Mouse (Mus musculus) heart, adult 11 months (tissue): ENCODE results near the gene Hunk.
A peak's percentile ranks its signal among the peaks of the same experiment; 100 is the strongest.

Experiments used
- DNase-seq: peaks from one replicate; pipeline ENCODE4 v3.0.0; 2022

Gene Hunk

DNA sequence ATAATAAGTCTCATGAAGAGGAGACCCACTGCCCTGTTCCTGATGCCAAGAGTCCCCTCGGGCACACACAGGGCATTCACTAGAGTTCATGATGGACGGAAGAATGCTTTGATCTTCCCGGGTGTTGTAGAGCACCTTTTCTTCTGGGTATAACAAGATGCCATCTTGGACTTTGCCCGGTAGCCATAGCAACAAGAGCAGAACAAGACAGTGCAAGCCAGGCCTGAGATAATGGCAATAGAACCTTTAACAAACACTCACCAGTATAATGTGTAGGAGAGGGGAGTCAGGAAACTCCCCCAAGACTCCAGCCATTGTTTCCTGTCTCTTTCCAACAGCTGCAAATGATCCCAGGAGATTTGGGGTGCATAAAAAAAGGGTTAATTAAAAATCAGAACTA is 8.9 kb downstream of the Hunk start:
- peak; percentile 68 for DNase-seq

DNA sequence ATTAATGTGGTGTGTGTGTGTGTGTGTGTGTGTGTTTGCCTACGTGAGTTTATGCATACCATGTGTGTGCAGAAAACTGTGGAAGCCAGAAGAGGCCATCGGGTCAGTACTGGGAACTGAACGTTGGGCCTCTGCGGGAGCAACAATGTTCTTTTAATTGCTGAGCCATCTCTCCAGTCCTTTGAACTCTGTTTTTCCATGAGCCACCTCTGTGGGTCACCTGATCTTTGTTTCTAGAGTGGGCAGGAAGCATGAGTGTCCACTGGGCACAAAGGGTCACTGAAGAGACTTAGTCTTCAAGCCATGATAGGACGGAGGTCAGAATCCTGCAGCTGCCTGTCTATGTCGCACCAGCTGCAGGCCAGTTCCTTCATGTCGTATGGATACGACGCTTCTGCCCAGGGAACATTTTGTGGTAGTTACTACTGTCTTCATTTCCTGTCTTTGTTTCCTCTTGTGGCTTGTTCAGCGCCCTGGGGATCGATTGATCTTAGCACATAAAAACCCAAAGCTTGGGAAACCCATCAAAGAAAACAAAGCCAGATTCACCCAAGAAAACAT is 10.3 kb downstream of the Hunk start:
- DNase-seq: peak; percentile 81

DNA sequence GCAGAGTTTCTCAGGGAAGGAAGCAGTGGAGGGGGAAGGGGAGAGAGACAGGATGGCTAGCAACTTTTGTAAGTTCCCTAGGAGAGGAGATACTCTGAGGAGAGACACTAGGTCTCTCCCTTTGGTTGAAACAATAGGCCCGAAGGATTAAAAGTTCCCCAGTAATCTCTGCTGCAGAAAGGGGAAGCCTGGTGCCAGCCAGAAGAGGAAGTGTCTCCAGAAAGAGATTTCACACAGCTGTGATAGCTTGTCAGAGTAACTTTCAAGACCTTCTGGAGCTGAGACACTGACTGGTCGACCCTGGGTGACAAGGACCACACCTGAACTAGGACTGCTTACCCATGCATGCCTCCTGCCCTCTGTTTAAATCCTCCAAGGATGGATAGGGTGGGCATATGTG is 11.1 kb downstream of the Hunk start:
- peak; percentile 75 for DNase-seq

DNA sequence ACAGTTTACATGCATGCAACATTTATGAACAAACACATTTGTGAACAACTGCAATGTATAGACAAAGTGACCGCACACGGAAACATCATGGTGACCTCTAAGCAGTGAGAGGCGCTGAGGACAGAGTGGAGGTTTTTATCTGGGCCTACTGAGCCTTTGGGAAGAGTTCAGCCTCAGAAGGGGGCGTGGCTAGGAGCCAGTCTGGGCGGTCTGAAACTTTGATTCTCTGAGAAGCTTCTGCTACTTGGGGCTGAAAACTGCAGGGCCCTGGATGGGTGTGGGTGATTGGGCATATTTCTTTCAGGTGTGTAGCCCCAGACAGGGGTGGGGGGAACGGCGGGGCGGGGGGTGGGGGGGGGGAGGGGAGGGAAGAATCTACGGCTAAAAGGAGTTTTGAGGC is 14.5 kb downstream of the Hunk start:
- peak; percentile 80 for DNase-seq

DNA sequence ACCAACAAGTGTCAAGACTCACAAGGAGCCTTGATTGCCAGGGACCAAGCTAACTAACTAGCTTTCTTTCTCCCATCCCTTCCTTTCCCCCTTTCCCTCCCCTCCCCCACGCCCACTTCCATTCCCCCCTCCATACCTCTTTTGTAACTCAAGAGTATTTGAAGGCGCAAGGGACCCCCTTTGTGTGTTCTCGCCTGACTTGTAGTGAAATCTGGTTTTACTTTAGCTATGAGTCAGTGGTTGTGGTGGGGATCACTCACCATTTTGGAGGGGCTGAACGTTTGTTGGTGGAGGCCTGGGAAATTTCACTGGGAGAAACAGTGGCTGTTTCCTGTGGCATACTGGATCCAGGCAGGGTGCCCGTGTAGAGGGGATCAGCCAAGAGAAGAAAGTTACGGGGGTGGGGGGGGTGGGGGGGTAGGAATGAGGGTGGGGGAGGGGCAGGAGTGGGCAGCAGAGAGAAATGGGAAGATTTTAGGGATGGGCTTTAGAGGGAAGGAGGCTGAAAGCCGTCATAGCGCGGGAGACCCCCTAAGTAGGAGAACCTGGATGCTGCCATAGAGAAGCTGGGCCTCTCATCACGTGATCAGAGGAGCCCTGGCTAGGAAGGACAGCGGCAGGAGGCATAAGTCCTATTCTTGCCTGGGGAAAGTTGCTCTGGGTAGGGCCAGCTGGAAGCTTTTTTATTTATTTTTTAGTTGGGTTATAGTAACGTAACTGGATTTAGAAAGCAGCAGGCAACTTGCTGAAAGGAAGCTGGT is 15.3 kb downstream of the Hunk start:
- DNase-seq: peak; percentile 89

DNA sequence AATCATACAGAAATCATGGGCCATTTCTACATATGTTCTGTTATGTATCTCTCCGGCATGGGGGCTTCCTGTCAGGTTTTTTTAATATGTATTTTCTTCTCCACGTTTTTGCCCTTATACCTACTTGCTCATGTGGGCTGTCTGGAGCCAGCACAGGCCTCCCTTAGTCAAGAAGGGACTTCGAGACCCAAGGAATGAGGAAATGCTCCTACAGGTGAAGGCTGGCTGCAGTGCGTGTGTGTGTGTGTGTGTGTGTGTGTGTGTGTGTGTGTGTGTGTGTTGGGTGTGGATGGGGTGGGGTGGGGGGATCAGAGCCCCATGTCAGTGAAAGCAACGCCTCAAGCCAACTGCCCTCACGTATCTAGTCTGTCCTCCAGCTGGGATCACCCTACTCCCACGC is 16.5 kb downstream of the Hunk start:
- peak; percentile 44 for DNase-seq

DNA sequence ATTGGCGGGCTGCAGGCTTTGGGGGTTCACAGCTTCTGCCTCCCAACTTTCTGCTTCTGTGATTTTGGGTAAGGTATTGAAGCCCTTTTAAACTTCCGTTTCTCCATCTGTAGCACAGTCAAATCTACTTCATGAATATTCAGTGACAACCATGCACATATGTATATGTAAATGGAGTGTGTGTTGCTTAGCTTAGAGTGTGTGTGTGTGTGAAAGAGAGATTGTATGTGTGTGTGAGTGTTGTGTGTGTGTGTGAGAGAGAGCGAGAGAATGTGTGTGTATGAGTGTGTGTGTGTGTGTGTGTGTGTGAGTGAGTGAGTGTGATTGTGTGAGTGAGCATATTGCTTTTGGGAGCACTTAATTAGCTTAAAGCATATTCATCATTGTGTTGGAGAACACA is 19.4 kb downstream of the Hunk start:
- no peak for DNase-seq

DNA sequence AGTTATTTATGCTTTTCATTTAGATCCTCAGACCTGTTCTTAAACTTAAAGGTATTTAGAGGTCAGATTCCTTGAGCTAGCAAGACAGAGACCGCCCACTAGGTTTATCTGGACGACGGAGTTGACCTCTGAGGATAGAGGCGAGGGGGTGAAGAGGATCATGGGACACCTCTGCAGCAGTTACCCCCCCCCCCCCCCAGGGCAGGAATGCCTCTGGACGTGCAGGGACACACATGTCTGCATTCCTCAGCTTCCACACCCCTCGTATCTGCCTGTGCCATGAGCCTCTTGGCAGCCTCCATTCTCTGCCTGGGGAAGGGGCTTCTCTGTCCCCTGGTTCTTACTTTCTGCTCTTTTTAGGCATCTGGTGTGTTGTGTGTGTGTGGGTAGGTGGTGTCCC is 19.8 kb downstream of the Hunk start:
- DNase-seq: no peak

DNA sequence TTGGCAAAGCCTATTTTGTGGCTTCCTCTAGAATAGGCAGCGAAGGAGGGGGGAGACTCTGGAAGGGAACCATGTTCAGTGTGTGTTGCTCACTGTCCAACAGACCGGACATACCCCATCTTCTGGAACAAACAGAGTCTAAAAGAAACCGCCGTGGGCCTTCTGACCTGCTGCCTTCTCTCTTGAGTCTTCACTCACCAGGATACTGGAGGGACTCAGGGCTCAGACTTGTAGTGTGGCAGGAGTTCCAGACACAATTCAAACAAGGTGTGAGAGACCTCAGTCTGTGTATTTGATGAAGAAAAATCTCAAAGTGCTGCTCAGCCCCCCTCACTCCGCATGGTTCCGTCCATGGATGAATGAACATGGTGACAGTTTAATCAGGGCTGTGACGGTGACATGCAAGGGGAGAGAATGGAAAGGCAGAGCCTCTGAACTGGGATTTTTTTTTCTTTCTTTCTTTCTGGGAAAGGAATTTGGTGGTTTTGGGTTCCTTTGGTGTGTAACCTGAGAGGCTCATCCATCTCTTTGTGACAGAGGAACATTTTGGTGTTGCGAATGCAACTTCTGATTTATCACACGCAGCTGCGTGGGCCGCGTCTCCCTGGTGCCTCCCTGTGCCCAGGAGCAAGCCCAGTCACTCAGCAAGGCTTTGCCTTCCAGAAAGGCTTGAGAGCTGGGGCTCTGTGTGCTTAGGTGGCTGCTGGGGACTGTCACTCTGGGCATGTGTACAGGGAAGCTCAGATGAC is 21.9 kb downstream of the Hunk start:
- no peak for DNase-seq

DNA sequence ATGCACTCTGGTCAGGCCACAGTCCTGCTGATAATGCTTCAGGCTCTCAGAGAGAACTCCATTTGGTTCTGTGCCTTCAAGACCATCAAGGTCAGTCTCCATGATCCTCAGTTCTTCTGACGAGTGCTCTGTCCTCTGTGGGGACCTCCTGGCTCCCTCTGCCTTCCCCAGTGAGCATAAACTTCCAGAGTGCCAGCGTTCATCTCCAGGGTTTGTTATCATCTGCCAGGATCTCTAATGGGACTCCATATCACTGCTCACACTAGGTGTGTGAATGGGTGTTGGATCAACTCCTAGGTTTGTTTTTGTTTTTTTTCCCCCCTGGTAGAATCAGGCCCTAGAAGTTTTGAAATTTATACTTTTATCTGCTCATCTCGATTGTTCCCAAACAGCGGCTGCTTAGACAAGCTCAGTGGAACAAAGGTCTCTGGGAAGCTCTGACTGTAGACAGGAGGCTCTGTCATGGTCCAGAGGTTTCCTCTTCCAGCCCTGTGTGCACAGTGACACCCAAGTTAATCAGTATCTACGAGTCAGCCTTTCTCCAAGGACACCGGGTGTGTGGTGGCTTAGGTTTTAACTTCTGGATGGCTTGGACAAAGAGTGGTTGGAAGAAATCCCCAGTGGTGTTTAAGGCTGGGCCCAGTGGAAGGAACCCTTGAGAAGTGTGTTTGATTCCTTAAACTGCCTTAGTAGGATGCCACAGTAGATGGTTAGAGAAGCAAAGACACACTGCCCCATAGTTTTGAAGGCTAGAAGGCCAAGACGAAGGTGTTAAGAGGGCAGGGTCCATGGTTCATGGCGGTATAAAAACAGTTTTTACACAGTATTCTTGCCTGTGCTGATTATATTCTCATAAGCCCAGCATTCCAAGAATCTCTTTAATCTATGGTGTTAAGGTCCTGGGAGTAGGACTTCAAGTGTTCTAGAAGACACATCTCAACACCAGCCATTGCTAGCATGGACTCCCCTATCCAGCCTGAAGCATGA is 26.6 kb downstream of the Hunk start:
- DNase-seq: no peak

DNA sequence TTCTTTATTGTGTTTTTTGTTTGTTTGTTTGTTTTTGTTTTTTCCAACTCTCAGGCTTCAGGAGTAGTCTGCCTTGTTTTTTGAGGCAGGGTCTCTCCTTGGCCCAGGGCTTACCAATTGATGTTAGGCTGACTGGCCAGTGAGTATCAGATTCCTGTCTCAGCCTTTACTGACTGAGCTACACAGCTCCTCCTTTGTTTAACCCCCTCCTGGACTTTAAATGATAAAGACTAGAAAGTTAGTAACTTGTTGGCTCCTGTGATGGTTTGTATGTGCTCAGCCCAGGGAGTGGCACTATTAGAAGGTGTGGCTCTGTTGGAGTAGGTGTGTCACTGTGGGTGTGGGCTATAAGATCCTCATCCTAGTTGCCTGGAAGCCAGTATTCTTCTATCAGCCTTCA is 30.8 kb downstream of the Hunk start:
- no peak for DNase-seq

DNA sequence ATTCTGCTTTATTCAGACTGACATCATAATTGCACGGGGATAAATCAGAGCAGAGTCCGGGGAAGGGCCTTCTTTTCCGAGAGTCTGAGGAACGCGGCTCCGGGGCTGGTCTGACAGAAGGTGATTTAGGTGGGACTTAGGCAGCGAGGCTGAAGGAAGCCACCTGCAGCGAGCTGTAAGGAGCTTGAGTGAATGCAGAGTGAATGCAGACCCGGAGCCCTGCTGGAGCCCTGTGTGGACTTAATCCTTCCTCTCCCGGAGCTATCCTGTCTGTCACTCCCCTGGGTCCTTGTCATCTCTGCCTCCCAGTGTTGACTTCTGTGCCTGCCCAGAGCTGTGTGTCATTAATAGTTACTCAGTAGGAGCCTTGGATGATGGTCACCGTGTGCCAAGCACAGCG is 32.8 kb downstream of the Hunk start:
- DNase-seq: no peak

DNA sequence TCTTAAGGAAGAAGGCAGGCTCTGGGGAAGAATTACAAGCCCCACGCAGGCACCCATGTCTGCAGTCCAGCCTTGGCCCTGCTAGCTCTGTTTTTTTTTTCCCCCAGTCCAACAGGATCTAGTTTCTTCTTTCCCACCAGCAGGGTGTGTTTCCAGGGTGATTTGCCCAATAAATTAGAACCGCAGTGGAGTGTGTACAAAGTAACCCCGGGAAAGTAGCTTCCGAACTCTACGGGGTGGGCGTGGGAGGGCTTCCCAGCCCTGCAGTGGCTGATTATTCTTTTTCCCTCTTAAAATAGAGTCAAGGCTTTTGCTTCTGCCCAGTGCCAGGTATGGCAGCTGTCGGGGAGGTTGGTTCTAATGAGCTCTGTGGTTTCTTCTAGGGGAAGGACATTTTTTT is 35.3 kb downstream of the Hunk start:
- no peak for DNase-seq

DNA sequence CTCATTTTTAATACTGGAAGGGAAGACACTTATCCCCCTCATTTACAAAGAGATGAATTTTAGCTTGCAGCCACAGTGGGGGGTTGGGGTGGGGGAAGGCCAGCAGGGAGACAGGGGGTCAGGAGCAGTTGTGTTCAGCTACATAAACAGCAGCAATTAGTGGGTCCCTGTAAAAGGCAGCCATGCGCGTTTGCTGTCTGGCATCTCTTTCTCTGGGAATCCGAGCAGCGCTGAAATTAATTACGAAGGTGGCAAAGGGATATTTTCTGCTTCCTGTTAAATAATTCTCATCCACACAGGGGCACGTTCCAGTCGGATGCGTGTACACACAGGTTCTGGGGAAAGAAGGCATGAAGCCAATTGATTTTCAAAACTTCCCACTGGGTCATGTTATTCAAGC is 35.7 kb downstream of the Hunk start:
- DNase-seq: no peak

DNA sequence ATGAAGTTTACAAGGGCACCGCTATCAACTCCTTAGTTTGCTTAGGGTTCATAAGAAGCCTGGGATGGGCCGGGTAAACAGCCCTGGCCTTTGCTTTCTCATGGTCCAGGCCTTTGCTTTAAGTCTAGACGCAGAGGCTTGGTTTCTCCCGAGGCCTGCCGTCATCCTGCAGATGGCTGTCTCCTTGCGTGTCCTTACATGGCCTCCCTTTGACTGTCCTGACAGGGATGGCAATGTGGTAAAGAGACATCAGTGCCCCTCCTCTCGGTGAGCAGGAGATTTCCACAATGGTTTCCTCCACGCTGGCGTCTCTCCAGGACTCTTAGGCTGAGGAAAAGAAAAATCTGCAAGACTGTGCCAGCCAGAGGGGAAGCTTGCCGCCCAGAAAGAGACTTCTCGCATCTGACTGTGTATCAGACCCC is 36.3 kb downstream of the Hunk start:
- no peak for DNase-seq

DNA sequence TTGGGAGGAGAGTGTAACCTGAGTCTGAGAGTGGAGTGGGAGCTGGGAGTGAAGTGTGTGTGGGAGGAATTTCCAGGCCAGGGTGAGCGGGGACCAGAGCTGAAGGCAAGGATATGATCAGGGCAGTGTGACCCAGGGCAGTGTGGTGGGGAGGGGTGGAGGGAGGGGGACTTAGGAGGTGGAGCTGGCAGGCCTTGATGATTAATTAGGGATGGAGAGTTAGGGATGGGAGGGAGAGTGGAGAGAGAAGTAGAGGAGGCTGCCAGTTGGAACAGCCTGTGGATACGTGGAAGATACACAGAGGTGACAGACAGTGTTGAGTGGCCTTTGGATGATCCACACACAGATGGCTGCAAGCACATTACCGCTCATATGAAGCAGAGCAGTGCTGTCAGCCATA is 38.1 kb downstream of the Hunk start:
- no peak for DNase-seq

DNA sequence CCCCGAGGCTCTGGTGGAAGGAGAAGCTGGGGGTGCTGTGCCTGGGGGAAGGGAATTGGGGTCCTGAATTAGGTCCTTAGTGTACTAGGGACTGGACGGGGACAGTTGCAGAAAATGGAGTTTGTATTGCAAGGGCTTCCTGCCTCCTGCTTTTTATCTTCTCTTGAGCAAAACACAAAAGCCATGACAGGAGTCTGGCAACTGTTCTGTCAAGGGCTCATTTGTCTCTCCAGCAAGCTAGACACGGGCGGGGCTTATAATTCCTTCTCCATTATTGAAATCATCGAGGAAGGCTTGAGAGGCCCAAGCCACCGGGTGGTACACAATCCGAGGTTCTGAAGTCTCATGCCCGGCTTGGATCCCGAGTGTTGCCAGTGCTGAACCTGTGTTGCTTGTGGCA is 38.6 kb downstream of the Hunk start:
- DNase-seq: no peak

DNA sequence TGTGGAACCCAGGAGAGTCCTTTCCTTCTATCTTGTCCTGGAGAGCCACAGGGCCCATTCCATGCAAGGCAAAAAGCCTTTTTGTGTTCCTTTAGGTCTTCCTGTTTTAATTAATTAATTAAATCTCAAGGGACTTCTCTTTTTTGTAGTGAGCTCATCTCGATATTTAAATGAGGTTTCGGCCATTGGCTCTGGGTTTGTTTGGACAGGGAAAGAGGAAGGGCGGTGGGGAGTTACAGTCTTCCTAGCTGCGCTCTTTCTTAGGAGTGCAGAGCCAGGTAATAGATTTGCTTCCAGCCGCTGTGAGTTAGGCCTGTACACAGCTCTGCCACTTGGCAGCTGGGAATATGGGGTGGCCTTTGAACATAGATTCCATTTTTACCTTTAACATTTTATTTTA is 40.4 kb downstream of the Hunk start:
- no peak for DNase-seq

DNA sequence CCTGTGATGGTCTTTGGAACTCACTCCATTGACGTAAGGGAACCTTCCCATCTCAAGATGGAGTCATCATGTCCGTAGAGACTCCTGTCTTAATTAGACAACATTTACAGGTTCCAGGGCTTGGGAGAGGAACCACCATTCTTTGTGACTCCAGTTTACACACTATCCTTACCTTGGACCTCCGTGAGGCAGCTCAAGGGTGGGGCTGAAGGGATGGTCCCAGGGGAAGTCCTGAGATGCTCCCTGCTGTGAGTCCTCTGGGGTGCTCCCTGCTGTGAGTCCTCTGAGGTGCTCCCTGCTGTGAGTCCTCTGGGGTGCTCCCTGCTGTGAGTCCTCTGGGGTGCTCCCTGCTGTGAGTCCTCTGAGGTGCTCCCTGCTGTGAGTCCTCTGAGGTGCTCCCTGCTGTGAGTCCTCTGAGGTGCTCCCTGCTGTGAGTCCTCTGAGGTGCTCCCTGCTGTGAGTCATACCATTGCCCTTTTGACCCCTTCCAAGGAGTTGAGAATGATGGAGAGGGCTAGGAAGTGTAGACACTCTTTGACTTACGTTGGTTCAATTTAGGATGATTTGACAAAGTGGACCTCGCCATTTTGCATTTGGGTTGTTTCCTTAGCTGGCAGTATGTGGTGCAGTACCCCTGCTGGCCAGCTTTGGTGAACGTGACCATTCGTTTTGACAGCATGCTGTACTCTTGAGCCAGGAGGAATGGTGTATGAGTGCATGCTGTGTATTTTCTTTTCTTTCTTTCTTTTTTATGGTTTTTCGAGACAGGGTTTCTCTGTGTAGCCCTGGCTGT is 42.2 kb downstream of the Hunk start:
- peak; percentile 79 for DNase-seq

DNA sequence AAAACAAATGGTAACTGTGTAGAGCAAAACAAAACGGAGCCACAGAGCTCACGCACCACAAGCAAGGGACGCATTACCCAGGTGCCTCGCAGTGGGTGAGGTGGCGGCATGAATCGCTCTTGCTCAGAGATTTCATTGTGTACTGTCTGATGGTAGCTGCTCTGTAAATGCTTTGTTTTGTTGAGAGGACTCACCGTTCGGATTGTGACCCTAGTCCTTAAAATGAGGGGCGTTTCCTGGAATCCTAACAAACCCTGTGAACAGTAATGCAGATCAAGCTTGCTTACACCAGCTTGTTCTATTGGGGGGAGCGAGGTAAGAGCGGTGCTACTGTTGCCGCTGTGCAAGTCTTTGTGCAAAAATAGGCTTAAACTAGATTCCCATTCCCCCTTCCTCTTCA is 47.7 kb downstream of the Hunk start:
- no peak for DNase-seq

DNA sequence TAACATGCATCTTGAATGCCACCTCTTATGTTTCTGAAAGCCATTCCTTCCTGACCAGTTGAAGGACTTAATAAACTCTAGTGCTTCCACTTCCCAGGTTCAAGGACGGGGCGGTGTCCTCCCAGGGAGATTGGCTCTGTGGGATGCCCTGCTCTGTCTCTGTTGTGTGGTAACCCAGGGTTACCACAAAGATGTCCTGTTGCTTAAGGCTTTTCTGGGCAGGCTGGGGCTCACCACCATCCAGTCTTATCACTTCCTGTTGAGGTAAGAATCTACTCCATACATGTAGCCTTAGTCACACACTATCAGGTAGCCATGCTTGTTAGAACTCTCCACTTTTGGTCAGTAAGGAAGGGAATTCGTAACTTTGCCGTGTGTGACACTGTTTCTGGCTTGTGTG is 49.4 kb downstream of the Hunk start:
- DNase-seq: no peak

DNA sequence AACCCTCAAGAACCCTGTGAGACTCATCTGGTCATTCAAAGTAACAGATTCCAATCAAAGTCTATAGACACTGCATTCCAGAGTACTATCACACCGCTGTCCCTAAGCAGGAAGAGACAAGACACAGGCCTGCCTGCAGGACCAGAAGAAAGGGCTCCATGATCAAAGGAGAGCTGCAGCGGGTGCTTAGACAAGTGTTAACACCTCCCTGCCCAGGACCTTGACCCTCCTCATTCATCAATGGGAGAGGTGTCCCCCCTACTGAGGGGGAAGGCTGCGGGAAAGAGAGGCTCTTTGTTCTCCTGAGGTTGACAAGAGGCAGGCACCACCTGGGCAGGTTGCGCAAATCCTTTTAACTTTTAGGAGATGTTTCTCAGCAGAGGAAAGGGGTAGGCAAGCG is 51.5 kb downstream of the Hunk start:
- DNase-seq: no peak
